Mouse (Mus musculus): ENCODE measurements at regions not wholly inside any gene's neighbourhood (a gene's known extent, or its start where the extent isn't known, plus 50 kb on each side); places are given as distances from the start of the nearest gene placed in this dataset.

DNA sequence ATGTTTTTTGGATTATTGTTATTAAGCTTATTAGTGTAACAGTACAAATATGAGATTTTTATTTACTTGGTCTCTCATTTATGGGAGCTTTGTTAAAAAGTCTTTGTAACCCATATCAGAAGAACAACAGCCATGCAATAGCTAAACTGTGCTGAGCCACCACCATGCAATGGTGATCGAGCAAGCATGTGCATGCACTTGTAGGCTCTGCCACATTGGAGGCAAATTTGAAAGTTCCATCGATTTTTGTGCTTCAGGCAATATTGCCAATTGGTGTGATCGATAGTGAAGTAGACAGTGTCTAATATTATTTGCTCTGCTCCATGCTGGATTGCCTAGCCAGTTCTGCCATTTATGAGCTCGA, 164.6 kb upstream of the Atp2b1 start:
- TF ChIP-seq CTCF (IDR thresholded peaks at IDR 0.05; ENCODE audit: control insufficient read depth, insufficient read depth, insufficient read length) (no peak), USF1 (IDR thresholded peaks at IDR 0.05; ENCODE audit: low read depth) (no peak), MAX (IDR thresholded peaks at IDR 0.05) (no peak), MYOD1 (IDR thresholded peaks at IDR 0.05; ENCODE audit: control insufficient read depth, insufficient read length, low read depth) (no peak), CEBPB (IDR thresholded peaks at IDR 0.05; ENCODE audit: low read depth) (no peak), MYOG (IDR thresholded peaks at IDR 0.05; ENCODE audit: control insufficient read depth, extremely low read depth, insufficient read length) (no peak)

Data from C2C12 (cell line).